Mouse (Mus musculus) 416B (cell line): ENCODE results near the gene Arvcf.

Source experiments
- DNase-seq: peaks from one replicate; pipeline ENCODE4 v3.0.0; 2011; ENCODE audit warnings: low read depth

The Arvcf gene

GRCm38 (mm10) chr16:18347931-18348600, at the start of gene Arvcf, which contains the start of gene Tango2:
TSS of gene Arvcf (plus strand) at chr16:18348182.
TSS of gene Tango2 (minus strand) at chr16:18348103.
- no peak for DNase-seq

GRCm38 (mm10) chr16:18308159-18308558, 39.8 kb upstream of the Arvcf start:
- DNase-seq: no peak

- no peak for DNase-seq
Observed at GRCm38 (mm10) chr16:18318992-18319391, 29.0 kb upstream of the Arvcf start.

- DNase-seq: no peak
Observed at GRCm38 (mm10) chr16:18321443-18321842, 26.5 kb upstream of the Arvcf start.

DNA sequence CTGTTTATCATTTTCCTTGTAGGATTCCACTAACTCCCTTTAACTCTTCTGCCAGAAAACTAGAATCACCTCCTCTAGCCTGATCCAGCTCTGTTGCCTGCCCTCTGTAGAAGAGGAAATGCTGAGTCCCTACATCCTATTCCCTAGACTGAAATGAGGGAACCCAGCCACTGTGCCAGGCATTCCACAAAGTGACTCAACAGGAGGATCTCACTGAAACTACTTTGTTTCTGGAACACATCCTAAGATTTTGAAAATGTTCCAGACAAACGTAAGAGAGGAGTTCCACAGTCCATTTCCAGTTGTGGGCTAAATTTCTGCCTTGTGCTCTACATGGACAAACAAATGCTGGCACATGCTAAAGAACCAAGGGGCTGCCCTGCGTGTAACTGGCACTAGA, 24.5 kb upstream of the Arvcf start:
- DNase-seq: no peak

- DNase-seq: no peak
Observed at GRCm38 (mm10) chr16:18324031-18324430, 24.0 kb upstream of the Arvcf start.

DNA sequence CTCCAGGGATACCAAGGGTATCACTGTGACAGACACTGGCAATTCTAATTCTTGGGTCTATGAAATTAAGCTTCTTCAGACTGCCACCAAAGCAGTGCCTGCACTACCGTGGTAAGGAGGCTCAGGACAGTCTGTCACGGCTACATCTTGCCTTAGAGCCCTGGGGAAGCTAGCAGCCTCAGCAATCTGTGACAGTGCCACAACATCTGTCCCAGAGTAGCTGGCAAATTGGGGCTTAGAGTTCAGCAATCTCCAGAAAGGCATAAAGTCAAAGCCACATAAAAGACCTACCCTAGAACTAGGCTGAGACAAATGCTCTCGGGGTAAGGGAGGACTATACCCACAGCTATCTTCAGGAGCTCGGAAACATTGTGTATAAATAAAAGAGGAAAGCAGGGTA, 22.2 kb upstream of the Arvcf start:
- DNase-seq: no peak

DNA sequence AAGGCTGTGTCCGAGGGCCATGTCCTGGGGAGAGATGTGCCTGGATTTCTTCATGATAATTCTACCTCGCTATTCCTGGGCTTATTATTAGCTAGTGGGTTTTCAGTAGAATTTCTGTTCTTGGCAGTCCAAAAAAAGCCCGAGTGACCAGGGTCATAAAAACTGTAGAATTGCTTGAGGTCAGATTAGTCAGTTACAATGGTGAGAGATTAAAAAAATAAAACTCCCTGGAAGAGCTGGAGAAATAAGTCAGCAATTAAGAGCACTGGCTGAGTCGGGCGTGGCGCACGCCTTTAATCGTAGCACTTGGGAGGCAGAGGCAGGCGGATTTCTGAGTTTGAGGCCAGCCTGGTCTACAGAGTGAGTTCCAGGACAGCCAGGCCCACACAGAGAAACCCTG, 20.0 kb upstream of the Arvcf start:
- DNase-seq: no peak

DNA sequence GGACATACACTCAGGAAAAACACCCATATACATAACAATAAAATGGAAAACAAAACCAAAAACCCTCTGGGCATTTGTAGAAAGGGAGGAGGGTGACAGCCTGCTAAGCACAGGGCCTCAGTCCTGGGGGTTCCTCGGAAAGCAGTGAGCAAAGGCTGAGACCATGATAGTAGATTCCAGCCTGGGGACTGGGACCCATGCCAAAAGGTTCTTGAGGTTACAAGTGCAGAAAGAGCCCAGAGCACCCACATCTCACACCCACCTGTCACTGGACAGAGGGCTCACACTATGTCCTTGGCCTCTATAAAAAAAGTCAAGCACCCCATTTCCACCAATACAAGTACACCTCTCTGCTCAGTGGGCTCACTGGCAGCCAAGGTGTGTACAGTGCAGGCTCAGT, 19.5 kb upstream of the Arvcf start:
- no peak for DNase-seq

GRCm38 (mm10) chr16:18333976-18334375, 14.0 kb upstream of the Arvcf start:
- peak; percentile 88 for DNase-seq

DNA sequence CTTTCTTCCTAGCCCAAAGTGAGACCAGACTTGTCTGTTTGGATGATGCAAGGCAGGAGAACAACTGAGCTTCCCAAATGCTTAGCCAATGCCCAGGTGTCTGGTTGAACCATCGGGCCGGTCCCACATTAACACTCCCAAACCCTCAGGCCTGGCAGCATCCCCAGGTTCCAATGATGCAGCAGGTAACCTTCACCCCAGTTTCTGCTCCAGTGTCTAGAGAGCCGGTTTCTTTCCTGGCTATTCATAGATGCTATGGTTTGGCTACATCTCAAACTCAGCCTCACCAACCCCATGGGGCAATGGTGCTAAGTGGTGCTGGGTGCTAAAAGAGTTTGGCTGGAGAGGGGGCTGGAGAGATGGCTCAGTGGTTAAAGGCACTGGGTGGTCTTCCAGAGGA, 12.0 kb upstream of the Arvcf start:
- DNase-seq: no peak

DNA sequence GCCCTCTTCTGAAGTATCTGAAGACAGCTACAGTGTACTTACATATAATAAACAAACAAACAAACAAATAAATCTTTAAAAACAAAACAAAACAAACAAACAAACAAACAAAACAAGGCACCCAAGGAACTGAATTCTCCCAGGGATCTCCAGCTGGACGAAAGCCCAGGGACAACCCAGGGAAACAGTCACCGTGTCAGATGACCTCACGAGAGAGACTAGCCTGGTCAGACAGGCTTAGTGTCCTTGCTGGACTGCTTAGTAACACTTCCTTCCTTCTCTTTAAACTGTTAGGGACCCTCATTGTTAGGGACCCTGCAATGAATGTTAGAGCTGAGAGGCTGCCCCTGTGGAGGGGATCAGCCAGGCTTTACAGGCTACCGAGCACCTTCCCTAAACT, 10.7 kb upstream of the Arvcf start:
- DNase-seq: no peak

- DNase-seq: no peak
Observed at GRCm38 (mm10) chr16:18339866-18340265, 8.1 kb upstream of the Arvcf start.

GRCm38 (mm10) chr16:18341605-18342004, 6.4 kb upstream of the Arvcf start:
- no peak for DNase-seq

GRCm38 (mm10) chr16:18342076-18342475, 5.9 kb upstream of the Arvcf start:
- peak; percentile 58 for DNase-seq

- peak; percentile 28 for DNase-seq
Observed at GRCm38 (mm10) chr16:18342650-18343570, 5.1 kb upstream of the Arvcf start.

- DNase-seq: peak; percentile 94
Observed at GRCm38 (mm10) chr16:18343778-18344177, 4.2 kb upstream of the Arvcf start.

GRCm38 (mm10) chr16:18345243-18345642, 2.7 kb upstream of the Arvcf start:
- peak; percentile 90 for DNase-seq

DNA sequence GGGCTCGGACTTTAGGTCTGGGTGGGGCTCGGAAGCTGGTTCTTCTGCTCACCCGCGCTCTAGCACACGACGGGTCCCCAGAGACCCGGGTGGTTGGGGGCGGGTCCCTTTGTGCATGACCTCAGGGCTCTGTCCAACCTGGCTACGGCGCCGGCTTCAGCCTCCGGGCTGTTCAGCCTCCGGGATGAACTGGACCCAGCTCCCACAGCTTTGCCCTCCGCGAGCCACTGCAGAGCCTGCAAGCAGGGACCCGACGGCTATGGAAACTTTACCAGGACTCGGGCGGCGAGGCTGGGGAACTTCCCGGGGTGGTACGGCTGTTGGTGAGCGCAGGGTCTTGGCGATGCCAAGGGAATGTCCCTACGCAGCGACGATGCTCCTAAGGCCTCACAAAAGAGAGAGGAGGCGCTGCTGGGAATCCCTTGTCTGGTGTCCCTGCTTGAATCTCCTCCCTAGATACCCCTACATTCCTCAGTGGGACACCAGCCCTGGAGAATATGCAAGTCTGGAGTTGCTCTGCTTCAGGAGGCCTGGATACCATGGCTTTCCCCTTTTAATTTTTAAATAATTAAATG, 706 bp downstream of the Arvcf start:
- no peak for DNase-seq

- no peak for DNase-seq
Observed at GRCm38 (mm10) chr16:18349761-18350325, 1.9 kb downstream of the Arvcf start.

DNA sequence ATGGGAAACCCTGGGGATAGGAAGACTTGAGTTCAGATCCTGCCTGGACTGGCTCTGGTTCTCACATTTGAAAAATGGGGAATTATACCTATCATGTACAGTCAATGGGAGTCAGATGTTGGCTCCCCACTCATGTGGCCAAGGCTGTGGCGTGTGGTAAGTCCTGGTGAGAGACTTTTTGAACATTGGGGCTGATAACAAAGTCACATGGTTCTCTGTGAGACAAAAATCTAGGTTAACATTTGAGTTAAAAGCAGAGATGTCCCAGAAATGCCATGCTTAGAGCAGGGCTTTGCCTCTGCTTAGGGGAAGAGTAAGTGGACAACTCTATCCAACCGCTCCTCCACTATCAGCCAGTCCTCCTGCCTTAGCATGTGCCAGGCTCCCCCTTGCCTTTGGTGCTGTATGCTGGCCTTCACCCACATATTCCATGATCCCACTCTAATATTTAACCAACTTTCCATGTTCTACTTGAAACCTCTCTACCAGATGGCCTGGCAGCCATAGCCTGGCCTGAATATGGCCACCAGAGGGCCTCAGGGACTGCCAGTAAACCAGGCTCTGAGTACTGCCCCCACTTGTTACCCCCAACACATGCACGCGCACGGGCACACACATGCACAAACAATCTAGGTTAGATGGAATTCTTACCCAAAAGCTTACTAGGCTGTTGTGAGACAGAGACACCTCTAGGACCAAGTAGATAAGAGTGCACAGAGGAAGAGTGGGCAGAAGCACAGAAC, 3.5 kb downstream of the Arvcf start:
- peak; percentile 47 for DNase-seq

DNA sequence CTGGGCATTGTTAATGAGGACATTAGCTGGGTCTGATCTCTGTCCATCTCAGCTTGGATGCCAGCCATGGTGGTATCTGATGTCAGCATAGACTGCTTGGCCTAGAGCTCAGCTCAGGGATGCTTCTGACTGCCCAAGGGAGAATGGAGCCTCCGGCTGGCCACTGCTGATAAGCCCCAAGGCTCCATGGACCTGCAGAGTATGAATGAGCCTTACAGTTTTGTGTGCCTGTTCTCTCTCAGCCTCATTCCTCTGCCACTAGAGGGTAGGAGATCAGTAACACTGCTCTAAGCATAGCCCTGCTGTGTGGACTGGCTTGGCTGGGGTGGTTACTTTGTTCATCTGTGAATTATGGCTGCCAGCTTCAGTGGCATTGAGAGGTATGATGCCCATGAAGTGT, 5.1 kb downstream of the Arvcf start:
- no peak for DNase-seq
